Mouse (Mus musculus): ENCODE measurements around the gene Tmem132d. TPM values are rescaled to one million over a fixed set of nuclear protein-coding genes. Genes with fewer than 3 reads are reported as not detected.
A peak's percentile ranks its signal among the peaks of the same experiment; 100 is the strongest.

Tmem132d gene
- polyA plus RNA-seq (2014; fragmentation: Nextera tagmentation; extraction: Ambion mirVana): 2.6 and 3.3 TPM in 2 replicates

- H3K4me3 ChIP-seq (ENCODE audit: low read depth, low read length): peak within 1 kb of the TSS; percentile 50
- no peaks in the 10 kb centered on the region for H3K4me1 ChIP-seq (ENCODE audit: insufficient read depth)
- no peaks in the 10 kb centered on the region for H3K36me3 ChIP-seq (ENCODE audit: insufficient read depth)
- peaks cover 42% of the 10 kb centered on the region for H3K27me3 ChIP-seq (ENCODE audit: insufficient read depth, low read length)
- peak; percentile 52 for DNase-seq
- H3K27ac ChIP-seq (ENCODE audit: low read depth): no peak within 1 kb of the TSS
- H3K4me2 ChIP-seq: peak within 1 kb of the TSS; percentile 67
- H3K9ac ChIP-seq: peak within 1 kb of the TSS; percentile 51
- WGBS: under 1% methylated on average over 26 of the region's 40 CpGs
- no peaks in the 10 kb centered on the region for H3K9me3 ChIP-seq (ENCODE audit: low read depth, low read length)
- ATAC-seq (ENCODE audit: insufficient read depth): 0 out of 2 replicates have a peak, but pooled peaks have one; percentile 5
- TF ChIP-seq CTCF (IDR thresholded peaks at IDR 0.05; ENCODE audit: low read depth): no peak
Measured at GRCm38 (mm10) chr5:128432916-128433315, at the start of gene Tmem132d. Gene Tmem132d (minus strand): TSS chr5:128433077.

- Histone ChIP-seq H3K27me3 (ENCODE audit: insufficient read depth, low read length) (peaks cover 20% of the 10 kb centered on the region), H3K9ac (no peak overlapping the region), H3K4me2 (no peak overlapping the region), H3K9me3 (ENCODE audit: low read depth, low read length) (no peaks in the 10 kb centered on the region), H3K4me3 (ENCODE audit: low read depth, low read length) (no peak overlapping the region), H3K27ac (ENCODE audit: low read depth) (no peak overlapping the region), H3K36me3 (ENCODE audit: insufficient read depth) (no peaks in the 10 kb centered on the region), H3K4me1 (ENCODE audit: insufficient read depth) (no peaks in the 10 kb centered on the region)
- WGBS: 79% methylated on average over 6 of the region's 6 CpGs
- DNase-seq (no peak), ATAC-seq (ENCODE audit: insufficient read depth) (no peak)
- no peak for TF ChIP-seq CTCF (IDR thresholded peaks at IDR 0.05; ENCODE audit: low read depth)
Measured at GRCm38 (mm10) chr5:128480816-128481215, 47.9 kb upstream of the Tmem132d start.

GRCm38 (mm10) chr5:128475372-128475771, 42.5 kb upstream of the Tmem132d start:
- no peaks in the 10 kb centered on the region for H3K27me3 ChIP-seq (ENCODE audit: insufficient read depth, low read length)
- H3K9ac ChIP-seq: no peak overlapping the region
- H3K27ac ChIP-seq (ENCODE audit: low read depth): no peak overlapping the region
- H3K36me3 ChIP-seq (ENCODE audit: insufficient read depth): no peaks in the 10 kb centered on the region
- no peak for ATAC-seq (ENCODE audit: insufficient read depth)
- no peak for DNase-seq
- H3K4me3 ChIP-seq (ENCODE audit: low read depth, low read length): no peak overlapping the region
- H3K9me3 ChIP-seq (ENCODE audit: low read depth, low read length): no peaks in the 10 kb centered on the region
- TF ChIP-seq CTCF (IDR thresholded peaks at IDR 0.05; ENCODE audit: low read depth): no peak
- H3K4me2 ChIP-seq: no peak overlapping the region
- H3K4me1 ChIP-seq (ENCODE audit: insufficient read depth): no peaks in the 10 kb centered on the region
- 79% methylated on average over 8 of the region's 8 CpGs for WGBS

GRCm38 (mm10) chr5:128469812-128470211, 36.9 kb upstream of the Tmem132d start:
- H3K4me1 ChIP-seq (ENCODE audit: insufficient read depth): no peaks in the 10 kb centered on the region
- no peak for DNase-seq
- no peak overlapping the region for H3K9ac ChIP-seq
- H3K4me3 ChIP-seq (ENCODE audit: low read depth, low read length): no peak overlapping the region
- ATAC-seq (ENCODE audit: insufficient read depth): no peak
- H3K4me2 ChIP-seq: no peak overlapping the region
- no peak for TF ChIP-seq CTCF (IDR thresholded peaks at IDR 0.05; ENCODE audit: low read depth)
- no peak overlapping the region for H3K27ac ChIP-seq (ENCODE audit: low read depth)
- H3K36me3 ChIP-seq (ENCODE audit: insufficient read depth): no peaks in the 10 kb centered on the region
- WGBS: 54% methylated on average over 14 of the region's 14 CpGs
- no peaks in the 10 kb centered on the region for H3K27me3 ChIP-seq (ENCODE audit: insufficient read depth, low read length)
- no peaks in the 10 kb centered on the region for H3K9me3 ChIP-seq (ENCODE audit: low read depth, low read length)

GRCm38 (mm10) chr5:128464514-128464913, 31.6 kb upstream of the Tmem132d start:
- no peak overlapping the region for H3K27ac ChIP-seq (ENCODE audit: low read depth)
- no peaks in the 10 kb centered on the region for H3K36me3 ChIP-seq (ENCODE audit: insufficient read depth)
- ATAC-seq (ENCODE audit: insufficient read depth): no peak
- no peak overlapping the region for H3K4me2 ChIP-seq
- H3K4me1 ChIP-seq (ENCODE audit: insufficient read depth): no peaks in the 10 kb centered on the region
- no peak for TF ChIP-seq CTCF (IDR thresholded peaks at IDR 0.05; ENCODE audit: low read depth)
- 10% methylated on average over 9 of the region's 9 CpGs for WGBS
- H3K9ac ChIP-seq: no peak overlapping the region
- no peak overlapping the region for H3K4me3 ChIP-seq (ENCODE audit: low read depth, low read length)
- no peak for DNase-seq
- no peaks in the 10 kb centered on the region for H3K9me3 ChIP-seq (ENCODE audit: low read depth, low read length)
- no peaks in the 10 kb centered on the region for H3K27me3 ChIP-seq (ENCODE audit: insufficient read depth, low read length)

GRCm38 (mm10) chr5:128460605-128461004, 27.7 kb upstream of the Tmem132d start:
- Histone ChIP-seq H3K36me3 (ENCODE audit: insufficient read depth) (no peaks in the 10 kb centered on the region), H3K4me1 (ENCODE audit: insufficient read depth) (no peaks in the 10 kb centered on the region), H3K9me3 (ENCODE audit: low read depth, low read length) (no peaks in the 10 kb centered on the region), H3K27me3 (ENCODE audit: insufficient read depth, low read length) (no peaks in the 10 kb centered on the region), H3K9ac (no peak overlapping the region), H3K27ac (ENCODE audit: low read depth) (no peak overlapping the region), H3K4me3 (ENCODE audit: low read depth, low read length) (no peak overlapping the region), H3K4me2 (no peak overlapping the region)
- DNase-seq (no peak), ATAC-seq (ENCODE audit: insufficient read depth) (no peak)
- 36% methylated on average over 3 of the region's 3 CpGs for WGBS
- peak; percentile 43 for TF ChIP-seq CTCF (IDR thresholded peaks at IDR 0.05; ENCODE audit: low read depth)

- WGBS: 71% methylated on average over 12 of the region's 12 CpGs
- no peak overlapping the region for H3K4me2 ChIP-seq
- H3K27me3 ChIP-seq (ENCODE audit: insufficient read depth, low read length): no peaks in the 10 kb centered on the region
- ATAC-seq (ENCODE audit: insufficient read depth) (no peak), DNase-seq (no peak)
- no peaks in the 10 kb centered on the region for H3K9me3 ChIP-seq (ENCODE audit: low read depth, low read length)
- no peaks in the 10 kb centered on the region for H3K4me1 ChIP-seq (ENCODE audit: insufficient read depth)
- H3K9ac ChIP-seq: no peak overlapping the region
- no peak for TF ChIP-seq CTCF (IDR thresholded peaks at IDR 0.05; ENCODE audit: low read depth)
- H3K27ac ChIP-seq (ENCODE audit: low read depth): no peak overlapping the region
- H3K36me3 ChIP-seq (ENCODE audit: insufficient read depth): no peaks in the 10 kb centered on the region
- H3K4me3 ChIP-seq (ENCODE audit: low read depth, low read length): no peak overlapping the region
Measured at GRCm38 (mm10) chr5:128455732-128456131, 22.9 kb upstream of the Tmem132d start.

GRCm38 (mm10) chr5:128452196-128452595, 19.3 kb upstream of the Tmem132d start:
- ATAC-seq (ENCODE audit: insufficient read depth): no peak
- no peak overlapping the region for H3K4me3 ChIP-seq (ENCODE audit: low read depth, low read length)
- no peak overlapping the region for H3K9ac ChIP-seq
- WGBS: 33% methylated on average over 6 of the region's 6 CpGs
- TF ChIP-seq CTCF (IDR thresholded peaks at IDR 0.05; ENCODE audit: low read depth): no peak
- no peaks in the 10 kb centered on the region for H3K27me3 ChIP-seq (ENCODE audit: insufficient read depth, low read length)
- H3K9me3 ChIP-seq (ENCODE audit: low read depth, low read length): no peaks in the 10 kb centered on the region
- DNase-seq: no peak
- H3K27ac ChIP-seq (ENCODE audit: low read depth): no peak overlapping the region
- no peaks in the 10 kb centered on the region for H3K36me3 ChIP-seq (ENCODE audit: insufficient read depth)
- H3K4me1 ChIP-seq (ENCODE audit: insufficient read depth): no peaks in the 10 kb centered on the region
- H3K4me2 ChIP-seq: no peak overlapping the region

Measured in lung, embryonic 14.5 days (tissue).